ENCODE assay signal across 26 mouse cellular contexts in the genomic region with DNA sequence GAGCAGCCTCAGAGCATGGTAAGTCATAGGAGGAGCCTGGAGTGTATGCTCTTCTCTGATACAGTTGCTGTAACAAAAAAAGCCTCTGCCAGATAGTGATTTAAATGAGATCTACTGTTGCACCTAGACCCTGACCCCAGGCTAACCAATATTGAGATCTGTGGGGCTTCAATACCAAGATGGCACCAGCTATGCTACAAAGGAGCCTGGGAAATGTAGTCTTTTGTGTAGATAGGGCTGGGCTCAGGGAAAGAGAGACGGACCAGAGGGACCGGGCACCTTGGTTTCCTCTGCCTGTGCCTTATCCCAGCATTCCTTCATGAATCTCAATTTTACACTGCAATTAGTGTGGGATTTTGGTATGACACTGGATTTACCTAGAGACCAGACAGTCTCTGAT. TPM values are rescaled to one million over a fixed set of nuclear protein-coding genes. Genes with fewer than 3 reads are reported as not detected.
DNase-seq lines count a peak whose midpoint lies in the region; ATAC-seq and TF ChIP-seq lines count a peak whose summit lies in the region.
"Had no signal": no experiment of that assay in that cellular context is flagged by ENCODE, and none has a peak within 500 bp of the region (broad histone marks: within the 10 kb centered on the region; RNA-seq: fewer than 3 reads in every experiment).

No protein-coding gene starts in this region.

- no peaks in the 10 kb centered on the region for H3K27me3 ChIP-seq in hindbrain, embryonic 14.5 days (ENCODE audit: control insufficient read depth, insufficient read depth, low read length)
- H3K27me3 ChIP-seq in hindbrain, embryonic 13.5 days: peaks cover 14% of the 10 kb centered on the region
- no peaks in the 10 kb centered on the region for H3K27me3 ChIP-seq in MEL (ENCODE audit: control insufficient read depth in 1 of 2, insufficient read depth in 2 of 2, low read length in 2 of 2)
- H3K27me3 ChIP-seq in forebrain, embryonic 15.5 days: no peaks in the 10 kb centered on the region

- no peak for TF ChIP-seq EP300 in MEL (IDR thresholded peaks at IDR 0.05; ENCODE audit: low read depth in 1 of 2, low read length in 2 of 2)

- ATAC-seq in hindbrain, embryonic 14.5 days (ENCODE audit: low FRiP score): no peak
- no peak for ATAC-seq in hindbrain, embryonic 13.5 days (ENCODE audit: low FRiP score)
- no peak for ATAC-seq in forebrain, embryonic 15.5 days (replicated peaks)
- ATAC-seq: activated CD4-positive, CD25-positive, alpha-beta regulatory T cell, adult 4 months; CD4-positive, CD25-positive, alpha-beta regulatory T cell, adult 4 months; forebrain, embryonic 14.5 days; forebrain, postnatal 0 days had no signal

- no peak overlapping the region for H3K4me3 ChIP-seq in hindbrain, embryonic 14.5 days (replicated peaks; ENCODE audit: low read length)
- H3K4me3 ChIP-seq in hindbrain, embryonic 13.5 days: no peak overlapping the region
- H3K4me3 ChIP-seq in MEL (ENCODE audit: control insufficient read depth in 1 of 2, insufficient read depth in 1 of 2, low read depth in 2 of 2, low read length in 2 of 2): no peak overlapping the region
- H3K4me3 ChIP-seq in forebrain, embryonic 15.5 days: no peak overlapping the region
- H3K4me3 ChIP-seq: embryonic facial prominence, embryonic 13.5 days; embryonic facial prominence, embryonic 15.5 days; erythroblast, embryonic 14.5 days; forebrain, embryonic 10.5 days; forebrain, embryonic 12.5 days had no signal

- no peaks in the 10 kb centered on the region for H3K79me2 ChIP-seq in MEL (ENCODE audit: control insufficient read depth, insufficient read depth, low read length, poor library complexity)

- no peaks in the 10 kb centered on the region for H3K4me1 ChIP-seq in hindbrain, embryonic 14.5 days (replicated peaks; ENCODE audit: control insufficient read depth, insufficient read depth, low read length)
- H3K4me1 ChIP-seq in hindbrain, embryonic 13.5 days (replicated peaks): peaks cover 5% of the 10 kb centered on the region; the same call in 1 of the 2 replicates
- no peaks in the 10 kb centered on the region for H3K4me1 ChIP-seq in MEL (ENCODE audit: control insufficient read depth in 1 of 2, insufficient read depth in 2 of 2, low read length in 2 of 2)
- peaks cover 4% of the 10 kb centered on the region for H3K4me1 ChIP-seq in forebrain, embryonic 15.5 days

- TF ChIP-seq CTCF in MEL (IDR thresholded peaks at IDR 0.05 in 2 of 3, conservative IDR thresholded peaks at IDR 0.05 in 1 of 3; ENCODE audit: control insufficient read depth in 1 of 3, insufficient read depth in 1 of 3, low read depth in 2 of 3, low read length in 3 of 3, poor library complexity in 1 of 3, severe bottlenecking in 1 of 3): no peak

- TF ChIP-seq RAD21 in MEL (IDR thresholded peaks at IDR 0.05; ENCODE audit: low read depth, low read length): no peak

- TF ChIP-seq POLR2A in MEL (IDR thresholded peaks at IDR 0.05; ENCODE audit: control insufficient read depth in 1 of 2, insufficient read depth in 1 of 2, low read depth in 1 of 2, low read length in 2 of 2, poor library complexity in 1 of 2): no peak

- no peaks in the 10 kb centered on the region for H3K9me3 ChIP-seq in hindbrain, embryonic 14.5 days (ENCODE audit: control insufficient read depth, low read length)
- no peaks in the 10 kb centered on the region for H3K9me3 ChIP-seq in hindbrain, embryonic 13.5 days
- H3K9me3 ChIP-seq in MEL (replicated peaks; ENCODE audit: insufficient read depth, low read length): no peaks in the 10 kb centered on the region
- no peaks in the 10 kb centered on the region for H3K9me3 ChIP-seq in forebrain, embryonic 15.5 days
- H3K9me3 ChIP-seq: embryonic facial prominence, embryonic 13.5 days; embryonic facial prominence, embryonic 15.5 days; forebrain, embryonic 10.5 days; forebrain, embryonic 12.5 days; G1E had no signal

- H3K9ac ChIP-seq in hindbrain, embryonic 14.5 days: no peak overlapping the region
- no peak overlapping the region for H3K9ac ChIP-seq in hindbrain, embryonic 13.5 days
- no peak overlapping the region for H3K9ac ChIP-seq in MEL (ENCODE audit: control insufficient read depth, low read depth, low read length, poor library complexity, severe bottlenecking)
- H3K9ac ChIP-seq in forebrain, embryonic 15.5 days (replicated peaks): no peak overlapping the region
- H3K9ac ChIP-seq: embryonic facial prominence, embryonic 15.5 days; forebrain, embryonic 12.5 days; forebrain, postnatal 0 days had no signal

- peak; percentile 30 for DNase-seq in hindbrain, embryonic 14.5 days (ENCODE audit: low spot score)
- DNase-seq in MEL (ENCODE audit: low read depth, low spot score): no peak
- DNase-seq in cerebellum, adult 18-20 months: no peak
- DNase-seq: adrenal gland, adult 8-10 months; adrenal gland, postnatal 14 days; adrenal gland, postnatal 36 days; B cell, adult 2 months; cerebellum, adult 11-12 months; cerebellum, adult 8-10 months; cerebellum, adult 9-11 months; cerebellum, postnatal 14 days; cerebellum, postnatal 36 days; embryo, embryonic 11 days; forebrain, postnatal 0 days had no signal

- WGBS in hindbrain, embryonic 14.5 days: 84% methylated on average over 2 of the region's 2 CpGs
- 95% methylated on average over 2 of the region's 2 CpGs for WGBS in hindbrain, embryonic 13.5 days
- 89% methylated on average over 2 of the region's 2 CpGs for WGBS in forebrain, embryonic 15.5 days

- H3K36me3 ChIP-seq in hindbrain, embryonic 14.5 days (replicated peaks; ENCODE audit: control insufficient read depth, insufficient read depth): no peaks in the 10 kb centered on the region
- peaks cover 7% of the 10 kb centered on the region; the same call in 1 of the 2 replicates for H3K36me3 ChIP-seq in hindbrain, embryonic 13.5 days
- H3K36me3 ChIP-seq in MEL (ENCODE audit: control insufficient read depth in 1 of 2, insufficient read depth in 2 of 2, low read length in 2 of 2): no peaks in the 10 kb centered on the region
- no peaks in the 10 kb centered on the region for H3K36me3 ChIP-seq in forebrain, embryonic 15.5 days

- no peak overlapping the region for H3K4me2 ChIP-seq in hindbrain, embryonic 14.5 days (replicated peaks)
- H3K4me2 ChIP-seq in hindbrain, embryonic 13.5 days: no peak overlapping the region
- H3K4me2 ChIP-seq in forebrain, embryonic 15.5 days (replicated peaks): no peak overlapping the region
- H3K4me2 ChIP-seq: embryonic facial prominence, embryonic 13.5 days; embryonic facial prominence, embryonic 15.5 days; forebrain, embryonic 12.5 days had no signal

- H3K27ac ChIP-seq in hindbrain, embryonic 14.5 days: no peak overlapping the region
- no peak overlapping the region for H3K27ac ChIP-seq in hindbrain, embryonic 13.5 days
- no peak overlapping the region for H3K27ac ChIP-seq in MEL (ENCODE audit: control insufficient read depth, low read depth, low read length)
- H3K27ac ChIP-seq in forebrain, embryonic 15.5 days (replicated peaks): no peak overlapping the region
- H3K27ac ChIP-seq: embryonic facial prominence, embryonic 13.5 days; embryonic facial prominence, embryonic 15.5 days; forebrain, embryonic 10.5 days; forebrain, embryonic 12.5 days had no signal

TF ChIP-seq in MEL, 35 proteins besides CTCF, POLR2A, EP300 and RAD21 (continues in another document):
- TF ChIP-seq RCOR1 (IDR thresholded peaks at IDR 0.05; ENCODE audit: low read depth, low read length) (no peak), TBP (IDR thresholded peaks at IDR 0.05; ENCODE audit: low read depth, low read length) (no peak), HCFC1 (IDR thresholded peaks at IDR 0.05; ENCODE audit: low read depth, low read length) (peak; percentile 68)

RNA-seq across cellular contexts. Expression of gene Ercc2, which starts 8.4 kb away (rescaled TPM):
- 15.6 and 16.5 TPM in 2 replicates for polyA plus RNA-seq in hindbrain, embryonic 14.5 days (2014; fragmentation: Nextera tagmentation; extraction: Ambion mirVana)
- 20.9 and 28.4 TPM in 2 replicates for polyA plus RNA-seq in hindbrain, embryonic 13.5 days (2015; fragmentation: Nextera tagmentation; extraction: Ambion mirVana)
- total RNA-seq in MEL (2012; rRNA removed): 29.4 and 34.4 TPM in 2 replicates
- polyA plus RNA-seq in MEL (2012; ENCODE audit: insufficient read depth in 1 of 2, insufficient read length in 2 of 2, low read depth in 1 of 2, low replicate concordance in 2 of 2, missing spikeins in 1 of 2): 10 to 100 TPM in 1 of 2 experiments, not detected in 1; 44.5 TPM
- 22.8 and 24.2 TPM in 2 replicates for polyA plus RNA-seq in forebrain, embryonic 15.5 days (2015; fragmentation: Nextera tagmentation; extraction: Ambion mirVana)

RNA-seq across cellular contexts. Expression of gene Ppp1r13l, which starts 13.8 kb away (rescaled TPM):
- polyA plus RNA-seq in hindbrain, embryonic 14.5 days (2014; fragmentation: Nextera tagmentation; extraction: Ambion mirVana): 2.4 and 2.6 TPM in 2 replicates
- polyA plus RNA-seq in hindbrain, embryonic 13.5 days (2015; fragmentation: Nextera tagmentation; extraction: Ambion mirVana): 1.4 and 2.2 TPM in 2 replicates
- total RNA-seq in MEL (2012; rRNA removed): 1.0 and 1.5 TPM in 2 replicates
- 10 to 100 TPM in 1 of 2 experiments, not detected in 1; 15.9 TPM for polyA plus RNA-seq in MEL (2012; ENCODE audit: insufficient read depth in 1 of 2, insufficient read length in 2 of 2, low read depth in 1 of 2, low replicate concordance in 2 of 2, missing spikeins in 1 of 2)
- 2.6 and 2.7 TPM in 2 replicates for polyA plus RNA-seq in forebrain, embryonic 15.5 days (2015; fragmentation: Nextera tagmentation; extraction: Ambion mirVana)
- polyA plus RNA-seq: CD4-positive, CD25-positive, alpha-beta regulatory T cell, adult 4 months had no signal

RNA-seq across cellular contexts. Expression of gene Cd3eap, which starts 14.1 kb away (rescaled TPM):
- 17.0 TPM in 2 replicates for polyA plus RNA-seq in hindbrain, embryonic 14.5 days (2014; fragmentation: Nextera tagmentation; extraction: Ambion mirVana)
- 20.9 and 22.1 TPM in 2 replicates for polyA plus RNA-seq in hindbrain, embryonic 13.5 days (2015; fragmentation: Nextera tagmentation; extraction: Ambion mirVana)
- 26.2 and 43.9 TPM in 2 replicates for total RNA-seq in MEL (2012; rRNA removed)
- polyA plus RNA-seq in MEL (2012; ENCODE audit: insufficient read depth in 1 of 2, insufficient read length in 2 of 2, low read depth in 1 of 2, low replicate concordance in 2 of 2, missing spikeins in 1 of 2): 10 to 100 TPM in 1 of 2 experiments, not detected in 1; 49.8 TPM
- polyA plus RNA-seq in forebrain, embryonic 15.5 days (2015; fragmentation: Nextera tagmentation; extraction: Ambion mirVana): 23.9 and 24.0 TPM in 2 replicates

RNA-seq across cellular contexts. Expression of gene Ercc1, which starts 28.8 kb away (rescaled TPM):
- polyA plus RNA-seq in hindbrain, embryonic 14.5 days (2014; fragmentation: Nextera tagmentation; extraction: Ambion mirVana): 82.6 and 86.1 TPM in 2 replicates
- 84.9 and 96.6 TPM in 2 replicates for polyA plus RNA-seq in hindbrain, embryonic 13.5 days (2015; fragmentation: Nextera tagmentation; extraction: Ambion mirVana)
- 22.2 and 25.9 TPM in 2 replicates for total RNA-seq in MEL (2012; rRNA removed)
- 10 to 100 TPM in 1 of 2 experiments, not detected in 1; 37.5 TPM for polyA plus RNA-seq in MEL (2012; ENCODE audit: insufficient read depth in 1 of 2, insufficient read length in 2 of 2, low read depth in 1 of 2, low replicate concordance in 2 of 2, missing spikeins in 1 of 2)
- 94.6 and 95.4 TPM in 2 replicates for polyA plus RNA-seq in forebrain, embryonic 15.5 days (2015; fragmentation: Nextera tagmentation; extraction: Ambion mirVana)

RNA-seq across cellular contexts. Expression of gene Klc3, which starts 30.5 kb away (rescaled TPM):
- 0.78 and 1.1 TPM in 2 replicates for polyA plus RNA-seq in hindbrain, embryonic 14.5 days (2014; fragmentation: Nextera tagmentation; extraction: Ambion mirVana)
- polyA plus RNA-seq in hindbrain, embryonic 13.5 days (2015; fragmentation: Nextera tagmentation; extraction: Ambion mirVana): 2.1 and 2.4 TPM in 2 replicates
- 2.7 and 3.6 TPM in 2 replicates for total RNA-seq in MEL (2012; rRNA removed)
- polyA plus RNA-seq in MEL (2012; ENCODE audit: insufficient read depth in 1 of 2, insufficient read length in 2 of 2, low read depth in 1 of 2, low replicate concordance in 2 of 2, missing spikeins in 1 of 2): under 1 TPM in 1 of 2 experiments, not detected in 1; 0.42 TPM
- polyA plus RNA-seq in forebrain, embryonic 15.5 days (2015; fragmentation: Nextera tagmentation; extraction: Ambion mirVana): 2.2 and 2.3 TPM in 2 replicates
- total RNA-seq: common myeloid progenitor, adult 5-6 weeks had no signal
- polyA plus RNA-seq: erythroblast, embryonic 14.5 days had no signal
